Mouse (Mus musculus) 416B (cell line): ENCODE results near the gene Slc29a2.

Source experiments
- DNase-seq: peaks from one replicate; pipeline ENCODE4 v3.0.0; 2011; ENCODE audit warnings: low read depth

The Slc29a2 gene

DNA sequence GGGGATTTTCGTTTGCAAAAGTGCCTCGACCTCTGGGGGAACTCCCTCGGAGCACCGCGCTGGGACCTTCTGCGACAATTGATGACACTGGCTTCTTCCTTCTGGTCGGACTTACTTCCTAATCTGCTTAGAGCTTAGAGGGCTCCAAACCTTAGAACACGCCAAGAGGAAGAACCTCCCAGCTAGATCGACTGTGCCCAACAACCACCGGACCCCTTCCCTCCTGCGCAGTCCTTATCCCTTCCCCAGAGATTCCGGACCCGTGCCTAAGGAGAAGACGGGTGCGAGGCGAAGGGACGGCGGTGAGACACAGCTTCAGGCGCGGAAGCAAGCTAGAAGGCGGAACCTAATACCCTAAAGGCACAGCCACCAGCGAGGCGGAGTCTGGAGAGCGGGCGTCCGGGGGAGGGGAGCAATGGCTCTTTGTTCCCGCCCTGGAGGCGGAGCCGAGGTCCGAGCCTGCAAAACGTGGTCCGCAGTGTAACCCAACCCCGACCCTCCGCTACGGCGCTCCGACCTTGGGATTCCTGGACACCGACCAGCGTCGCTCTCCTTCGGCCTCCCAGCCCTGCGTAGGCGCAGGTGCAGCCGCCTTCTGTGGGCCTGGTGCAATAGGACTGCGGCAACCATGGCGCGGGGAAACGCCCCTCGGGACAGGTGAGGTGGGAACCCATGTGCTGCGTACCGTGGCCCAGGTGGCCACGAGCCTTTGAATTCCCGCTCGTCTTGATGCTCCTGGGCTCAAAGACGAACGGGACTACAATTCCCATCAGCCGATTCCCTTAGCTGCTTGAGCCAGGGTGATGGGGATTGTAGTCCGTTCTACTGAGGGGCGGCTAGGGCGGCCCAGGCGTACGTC, at the start of gene Slc29a2:
TSS of gene Slc29a2 (plus strand) at position 240 of the 859 bp plus-strand sequence.
- peak; percentile 93 for DNase-seq

DNA sequence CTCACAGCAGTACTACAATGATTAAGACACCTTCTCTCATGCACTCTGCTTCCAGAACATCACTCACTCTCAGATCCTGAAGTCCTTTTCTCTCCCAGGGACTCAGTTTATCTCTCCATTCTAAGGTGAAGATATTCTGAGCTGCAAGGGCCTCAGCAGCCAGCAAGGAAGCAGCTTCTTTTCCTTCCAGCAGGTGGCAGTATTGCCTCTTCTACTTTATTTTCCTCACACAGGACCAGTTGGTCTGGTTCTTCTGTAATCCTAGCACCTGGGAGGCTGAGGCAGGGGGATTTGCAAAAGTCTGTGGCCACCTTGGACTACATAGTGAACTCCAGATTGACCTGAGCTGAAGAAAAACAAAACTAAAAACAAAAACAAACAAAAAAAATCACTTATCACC, 41.9 kb upstream of the Slc29a2 start:
- DNase-seq, result peak; percentile 79

DNA sequence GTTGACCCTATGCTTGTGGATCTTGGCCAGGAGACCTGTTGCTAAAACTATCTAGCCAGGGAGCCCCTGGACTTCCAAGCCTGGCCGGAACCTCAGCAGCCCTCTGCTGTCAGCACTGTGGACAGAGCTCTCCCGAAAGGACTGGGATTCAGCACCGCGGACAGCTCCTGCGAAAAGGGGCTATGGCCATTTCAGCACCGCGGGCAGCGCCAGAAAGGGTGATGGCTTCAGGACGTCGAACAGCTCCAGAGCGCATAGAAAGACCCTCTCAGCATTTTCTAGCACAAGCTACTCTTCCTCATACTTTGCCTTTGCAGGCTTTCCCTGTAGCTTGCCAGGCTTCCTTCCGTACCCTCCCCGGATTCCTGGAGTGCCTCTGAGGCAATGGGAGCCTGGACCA, 34.6 kb upstream of the Slc29a2 start:
- peak; percentile 80 for DNase-seq

DNA sequence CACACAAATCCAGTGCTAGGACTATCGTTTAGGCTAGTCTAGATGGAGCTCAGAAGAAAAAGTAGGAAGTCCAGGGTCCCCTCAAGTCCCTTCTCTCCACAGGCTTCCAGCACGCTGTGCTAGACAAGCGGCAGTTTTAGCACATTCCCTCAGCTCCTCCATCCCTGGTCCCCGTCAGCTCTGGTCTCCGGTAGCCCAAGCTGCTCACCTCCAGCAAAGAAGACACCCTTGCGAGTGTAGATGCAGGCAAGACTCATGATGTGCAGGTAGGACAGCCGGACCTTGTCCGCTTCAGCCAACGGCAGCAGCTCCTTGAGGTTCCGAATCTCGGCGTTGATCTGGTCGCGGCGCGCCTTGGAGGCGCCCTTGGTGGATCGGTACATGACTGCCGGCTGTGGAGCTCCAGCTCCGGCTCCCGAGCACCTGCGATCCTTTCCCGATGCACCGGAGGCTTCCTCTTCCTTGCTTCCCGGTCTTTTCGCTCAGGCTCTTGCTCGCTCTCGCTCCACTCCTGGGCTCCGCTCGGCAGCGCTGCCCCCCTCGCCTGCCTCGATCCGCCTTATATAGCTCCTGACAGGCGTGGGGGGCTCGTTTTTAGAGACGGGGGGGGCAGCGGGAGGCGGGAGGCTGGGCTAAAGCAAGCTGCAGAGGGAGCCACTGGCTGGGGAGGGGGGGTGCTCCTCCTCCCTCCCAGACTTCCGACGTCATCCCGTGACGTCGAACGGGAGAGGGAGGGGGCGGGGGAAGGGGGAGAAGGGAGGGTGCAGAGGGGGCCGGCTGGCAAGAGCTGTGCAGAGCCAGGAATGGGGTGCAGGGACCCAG, 34.0 kb upstream of the Slc29a2 start:
- no peak for DNase-seq

DNA sequence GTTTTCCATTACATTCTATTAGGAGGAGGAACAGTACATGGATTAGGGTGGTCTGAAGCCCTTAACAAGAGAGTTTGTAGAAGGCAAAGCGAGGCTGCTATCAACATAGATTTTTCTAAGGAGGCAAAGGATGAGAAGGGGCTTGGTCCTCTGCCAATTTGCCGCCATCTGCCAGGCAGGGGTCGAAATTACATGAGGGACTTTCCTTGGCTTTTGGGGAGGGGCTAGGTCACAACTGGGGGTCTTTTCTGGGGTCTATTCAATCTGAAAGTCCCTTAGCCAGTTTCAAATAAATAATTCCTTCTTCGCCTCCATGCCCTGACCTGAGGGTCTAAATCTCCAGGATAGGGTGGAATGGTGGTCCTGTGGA, 33.4 kb upstream of the Slc29a2 start, which contains the start of gene Npas4:
TSS of gene Npas4 (minus strand) at position 61 of the 370 bp plus-strand sequence.
- DNase-seq, result no peak

DNA sequence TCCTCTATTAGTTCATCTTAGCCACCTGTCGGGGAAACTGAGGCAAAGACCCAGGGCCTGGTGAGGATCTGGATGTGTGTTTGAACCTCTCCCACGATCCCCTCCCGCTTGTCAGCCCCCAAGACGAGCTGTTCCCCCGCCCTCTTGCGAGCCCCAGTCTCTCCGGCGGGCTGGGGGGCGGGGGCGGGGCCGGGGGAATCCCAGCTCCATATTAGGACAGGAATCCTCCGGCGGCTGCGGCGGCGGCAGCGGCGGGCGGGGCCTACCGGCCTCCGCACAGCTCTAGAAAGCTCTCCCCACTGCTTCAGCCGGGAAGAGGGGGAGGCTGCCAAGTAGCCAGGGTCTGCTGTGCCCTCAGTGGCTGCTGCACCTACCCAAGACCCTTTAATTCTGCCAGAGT, 32.9 kb upstream of the Slc29a2 start:
- DNase-seq, result no peak

DNA sequence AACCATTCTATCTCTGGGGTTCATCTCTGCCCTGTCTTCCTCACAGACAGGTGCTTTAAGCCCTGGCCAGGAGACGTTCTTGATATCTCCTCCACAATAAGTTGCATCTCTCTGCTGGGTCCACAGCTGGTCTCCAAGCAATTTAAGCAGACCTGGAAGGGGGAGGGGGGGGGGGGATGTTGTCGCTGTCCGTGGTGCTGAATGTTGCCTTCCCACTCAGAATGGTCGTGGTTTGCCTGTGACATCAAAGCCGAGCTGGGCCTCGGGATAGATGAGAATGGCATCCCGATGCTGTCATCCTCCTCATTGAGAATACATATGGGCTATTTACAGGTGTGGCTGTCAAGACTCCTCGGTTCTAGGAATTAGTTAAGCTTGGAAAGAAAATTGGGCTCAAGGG, 31.3 kb upstream of the Slc29a2 start:
- peak; percentile 28 for DNase-seq

DNA sequence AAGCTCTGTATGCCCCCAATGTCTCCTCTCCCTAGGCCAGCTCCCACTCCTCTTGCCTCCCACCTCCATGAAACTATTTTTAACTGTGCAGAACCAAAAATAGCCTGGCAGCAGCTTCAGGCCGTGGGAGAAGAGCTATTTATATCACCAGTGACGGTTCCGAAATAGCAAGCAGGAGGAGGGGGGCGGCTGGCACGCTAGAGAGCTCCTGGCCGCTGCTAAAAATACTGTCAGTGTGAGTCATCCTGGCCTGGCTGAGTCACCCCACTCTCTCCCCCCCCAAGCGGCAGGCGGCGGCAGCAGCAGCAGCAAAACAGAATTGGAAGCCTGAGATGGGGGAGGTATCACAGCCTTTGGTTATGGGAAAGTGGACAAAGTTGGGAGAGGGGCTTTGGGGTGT, 30.8 kb upstream of the Slc29a2 start:
- peak; percentile 92 for DNase-seq

DNA sequence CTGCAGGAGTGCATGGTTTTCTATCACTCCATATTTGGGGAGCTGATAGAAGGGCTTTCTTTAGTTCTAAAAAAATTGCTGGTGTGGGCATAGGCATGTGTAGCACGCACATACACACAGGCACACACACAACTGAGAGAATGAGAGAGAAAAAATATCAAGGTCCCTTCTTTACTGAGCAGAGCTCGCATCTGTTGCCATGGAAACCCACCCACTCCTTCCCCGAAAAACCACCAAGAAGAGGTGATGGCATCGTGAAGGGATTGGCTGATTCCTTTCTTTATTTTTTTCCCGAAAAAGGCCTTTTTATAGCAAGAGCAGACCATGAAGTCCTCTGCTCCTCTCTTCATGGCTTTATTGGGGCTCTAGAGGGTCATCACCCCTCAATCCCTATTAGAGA, 29.6 kb upstream of the Slc29a2 start:
- DNase-seq, result no peak

DNA sequence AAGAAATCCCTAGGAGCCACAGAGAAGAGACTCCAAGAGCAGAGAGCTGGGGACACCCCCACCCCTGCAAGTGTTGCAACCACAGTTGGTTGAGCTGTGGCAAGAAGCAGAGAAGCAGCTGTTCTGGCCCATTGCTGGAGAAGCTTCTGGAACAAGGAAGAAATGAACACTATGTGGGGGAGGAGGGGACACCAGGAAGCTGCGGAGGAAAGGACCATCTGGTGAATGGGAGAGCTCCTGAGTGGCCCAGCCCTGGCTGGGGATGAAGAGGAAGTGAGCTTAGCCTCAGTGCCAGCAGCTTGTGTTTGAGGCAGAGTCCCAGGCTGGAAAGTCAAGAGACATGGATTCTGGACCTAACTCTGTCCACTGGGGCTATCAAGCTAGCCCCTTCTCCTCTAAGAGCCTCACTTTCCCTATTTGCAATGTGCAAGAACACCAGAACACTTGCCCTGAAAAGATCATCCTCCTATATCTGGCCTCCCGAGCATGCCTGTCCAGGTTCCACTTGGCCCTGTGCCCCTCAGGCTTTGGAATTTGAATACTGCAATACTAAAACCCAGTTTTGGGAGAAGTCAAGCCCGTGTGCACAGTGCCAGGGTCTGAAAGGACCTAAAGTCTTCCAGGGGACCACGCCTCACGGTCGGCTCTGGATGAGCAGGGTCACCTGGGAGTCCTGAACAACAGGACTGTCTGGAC, 24.1 kb upstream of the Slc29a2 start:
- DNase-seq, result no peak

DNA sequence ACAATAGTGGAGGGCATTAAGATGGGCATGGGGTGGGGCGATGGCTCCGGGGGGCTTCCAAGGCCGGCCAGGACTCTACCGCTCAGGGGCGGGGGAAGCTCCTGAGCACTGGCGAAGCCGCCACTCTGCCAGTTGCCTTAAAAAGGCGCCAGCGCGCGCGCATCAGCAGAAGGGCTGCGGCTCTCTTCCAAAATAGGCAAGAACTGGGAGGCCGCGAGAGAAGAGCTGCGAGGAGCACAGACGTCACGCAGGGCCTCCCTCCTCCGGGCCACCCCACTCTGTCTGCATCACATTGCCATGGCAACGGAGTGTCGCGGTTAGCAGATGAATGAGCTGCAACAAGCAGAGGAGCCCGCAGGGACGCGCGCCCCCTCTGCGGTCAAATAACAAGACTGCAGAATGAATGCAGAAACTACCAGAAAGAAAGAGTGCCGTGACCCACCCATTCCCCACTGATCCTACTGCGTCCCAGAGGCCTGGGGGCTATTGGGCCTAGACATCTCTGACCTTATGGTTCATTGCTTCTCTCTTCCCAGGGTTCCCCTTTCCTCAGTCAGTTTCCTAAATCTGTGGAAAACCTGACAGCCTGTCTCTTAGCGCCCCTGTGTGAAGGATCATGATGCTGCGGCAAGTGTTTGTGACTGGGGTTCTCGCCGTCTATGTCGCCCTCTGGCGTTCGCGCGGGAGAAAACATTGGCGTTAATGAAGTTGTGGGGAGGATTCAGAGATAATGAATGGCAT, 21.8 kb upstream of the Slc29a2 start:
- DNase-seq, result peak; percentile 74

DNA sequence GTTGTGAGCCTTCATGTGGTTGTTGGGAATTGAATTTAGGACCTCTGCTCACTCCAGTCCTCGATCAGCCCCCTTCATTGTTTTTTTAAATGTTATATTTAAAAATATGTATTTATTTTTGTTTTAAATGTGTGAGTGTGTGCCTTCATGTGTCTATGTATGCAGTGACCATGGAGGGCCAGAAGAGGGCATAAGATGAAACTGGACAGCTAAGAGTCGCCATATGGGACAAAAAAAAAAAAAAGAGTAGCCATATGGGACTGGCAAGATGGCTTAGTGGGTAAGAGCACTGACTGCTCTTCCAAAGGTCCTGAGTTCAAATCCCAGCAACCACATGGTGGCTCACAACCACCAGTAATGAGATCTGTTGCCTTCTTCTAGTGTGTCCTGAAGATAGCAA, 20.0 kb upstream of the Slc29a2 start:
- peak; percentile 55 for DNase-seq

DNA sequence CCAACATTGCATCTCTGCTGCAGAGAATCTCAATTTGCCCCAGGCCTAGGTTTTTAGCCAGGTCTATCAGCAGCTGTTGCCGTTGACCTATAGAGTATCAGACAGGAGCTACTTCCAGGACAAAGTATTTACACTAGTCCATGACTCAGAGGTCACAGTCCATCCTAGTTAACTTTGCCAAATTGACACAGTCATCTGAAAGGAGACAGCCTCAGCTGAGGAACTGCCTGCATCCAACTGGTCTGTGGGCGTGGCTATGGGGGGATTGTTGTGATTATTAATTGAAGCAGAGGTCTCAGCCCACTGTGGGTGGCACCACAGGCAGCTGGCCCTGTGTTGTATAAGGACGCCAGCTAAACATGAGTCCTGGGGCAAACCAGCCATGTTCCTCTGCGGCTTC, 18.7 kb upstream of the Slc29a2 start:
- no peak for DNase-seq

DNA sequence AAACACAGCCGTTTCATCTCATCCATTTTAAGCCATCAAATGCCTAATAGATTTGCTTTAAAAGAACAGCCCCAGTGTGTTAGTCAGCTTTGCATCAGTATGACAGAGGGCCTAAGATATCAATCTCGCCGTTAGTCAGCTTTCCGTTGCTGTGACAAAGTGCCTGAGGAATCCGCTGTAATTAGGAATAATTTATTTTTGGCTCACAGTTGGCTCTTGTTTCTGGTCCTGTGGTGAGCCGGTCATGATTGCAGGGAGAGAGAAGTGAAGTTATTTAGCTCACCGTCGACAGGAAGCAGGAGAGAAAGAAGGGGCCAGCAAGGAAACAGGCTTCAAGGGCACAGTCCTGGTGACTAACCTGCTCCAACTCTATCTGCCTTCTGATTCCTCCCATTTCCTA, 10.5 kb upstream of the Slc29a2 start:
- peak; percentile 67 for DNase-seq

DNA sequence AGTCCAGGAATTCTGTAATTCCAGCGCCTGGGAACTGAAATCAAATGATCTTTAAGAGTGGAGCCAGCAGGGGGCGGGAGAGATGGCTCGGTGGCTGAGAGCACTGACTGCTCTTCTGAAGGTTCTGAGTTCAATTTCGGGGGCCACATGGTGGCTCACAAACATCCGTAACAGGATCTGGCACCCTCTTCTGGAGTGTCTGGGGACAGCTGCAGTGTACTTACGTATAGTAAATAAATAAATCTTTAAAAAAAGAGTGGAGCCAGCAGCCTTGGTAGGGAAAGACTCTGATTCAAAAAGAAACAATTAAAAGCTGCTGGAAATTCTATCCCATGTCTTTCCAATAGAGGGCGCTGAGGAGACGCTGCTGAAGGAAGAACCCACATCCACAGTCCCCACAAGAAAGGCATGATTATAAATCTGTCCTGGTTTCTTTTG, 8.7 kb upstream of the Slc29a2 start:
- peak; percentile 78 for DNase-seq

DNA sequence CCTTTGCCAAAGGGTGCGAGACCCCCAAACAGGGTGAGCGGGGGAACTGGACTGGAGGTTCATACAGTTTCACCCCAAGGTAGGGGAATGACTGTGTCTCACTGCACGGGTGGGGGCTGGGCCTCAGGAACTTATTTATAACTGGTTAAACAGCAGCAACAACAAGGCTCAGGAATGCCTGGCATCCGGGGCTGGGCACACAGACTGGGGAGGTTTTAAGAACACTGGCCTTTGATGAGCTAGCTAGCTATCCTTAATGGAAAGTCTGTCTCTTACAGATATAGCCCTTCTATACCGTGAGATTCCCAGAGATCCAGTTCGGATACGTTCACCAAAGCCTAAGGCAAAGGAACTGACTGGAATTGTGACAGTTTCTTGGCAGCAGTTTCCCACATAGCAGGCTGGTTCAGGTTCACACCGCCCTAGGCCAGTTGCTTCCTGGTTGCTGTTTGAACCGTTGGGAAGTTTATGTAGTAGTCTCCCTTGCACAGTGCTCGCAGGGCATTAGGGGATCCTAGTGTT, 7.4 kb upstream of the Slc29a2 start:
- no peak for DNase-seq

DNA sequence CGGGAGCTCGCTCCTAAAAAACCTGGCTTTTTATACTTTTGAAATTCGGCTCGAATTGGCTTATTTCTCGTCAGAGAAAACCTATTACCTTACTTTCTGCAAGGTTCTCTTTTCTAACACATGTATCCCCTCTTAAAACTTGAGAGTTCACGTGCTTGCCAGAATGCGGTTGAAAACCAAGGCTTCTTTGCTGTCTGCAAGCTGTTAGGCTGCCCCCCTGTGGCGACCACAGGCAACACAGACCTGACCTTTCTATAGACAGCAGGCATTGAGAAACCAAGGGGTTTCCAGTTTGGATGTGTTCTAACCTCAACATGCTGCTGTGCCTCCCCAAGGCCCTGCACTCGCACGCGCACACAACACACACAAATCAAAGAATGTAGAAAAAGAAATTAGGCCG, 6.9 kb upstream of the Slc29a2 start:
- DNase-seq, result peak; percentile 90

DNA sequence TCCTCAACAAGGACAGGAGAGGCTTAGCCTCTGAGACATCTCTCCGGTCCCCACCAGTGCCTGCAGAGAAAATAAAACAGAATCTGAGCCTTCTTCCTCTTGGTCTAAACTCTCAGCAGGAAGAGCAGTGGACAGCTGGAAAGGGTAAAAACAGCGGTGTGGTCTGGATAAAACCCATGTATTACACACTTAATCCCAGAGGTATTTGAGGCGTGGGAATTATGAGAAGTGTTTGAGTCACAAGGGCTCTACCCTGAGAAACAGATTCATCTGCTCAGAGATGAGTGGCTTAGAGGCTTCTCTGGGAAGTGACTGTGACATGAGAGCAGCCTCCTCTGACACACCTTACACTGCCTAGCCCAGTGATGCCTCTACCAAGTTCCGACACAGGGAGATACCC, 6.0 kb upstream of the Slc29a2 start:
- DNase-seq, result no peak

DNA sequence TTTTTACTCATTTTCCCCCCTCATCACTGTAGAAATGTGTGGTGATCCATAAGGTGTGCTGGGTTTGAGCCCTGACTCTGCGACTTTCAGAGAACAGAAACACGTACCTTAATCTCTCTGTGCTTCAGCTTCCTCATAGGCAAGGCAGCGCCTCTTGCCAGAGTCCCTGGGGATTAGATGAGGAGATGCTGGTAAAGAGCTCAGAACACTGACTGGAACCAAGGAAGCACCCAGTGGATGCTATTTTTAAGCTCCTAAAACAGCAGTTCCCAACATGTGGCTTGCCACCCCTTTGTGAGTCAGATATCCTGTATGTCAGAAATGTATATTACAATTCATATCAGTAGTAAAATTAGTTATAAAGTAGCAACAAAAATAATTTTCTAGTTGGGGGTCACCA, 5.5 kb upstream of the Slc29a2 start:
- DNase-seq, result no peak

DNA sequence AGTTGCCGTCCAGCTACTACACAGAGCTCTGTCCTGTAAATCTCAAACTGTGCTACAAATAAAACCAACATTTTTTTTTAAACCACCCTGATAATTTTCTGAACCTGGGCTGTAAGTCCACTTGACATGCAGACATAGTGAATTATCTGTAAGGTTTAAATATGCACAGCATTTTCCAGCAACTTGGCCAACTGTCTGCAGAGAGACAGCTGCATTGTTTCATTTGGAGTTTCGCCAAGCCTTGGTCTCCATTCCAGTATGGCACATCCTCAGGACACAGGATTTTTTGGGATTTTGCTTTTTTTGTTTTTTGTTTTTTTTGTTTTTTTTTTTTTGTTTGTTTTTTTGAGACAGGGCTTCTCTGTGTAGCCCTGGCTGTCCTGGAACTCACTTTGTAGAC, 2.2 kb upstream of the Slc29a2 start:
- DNase-seq, result no peak

DNA sequence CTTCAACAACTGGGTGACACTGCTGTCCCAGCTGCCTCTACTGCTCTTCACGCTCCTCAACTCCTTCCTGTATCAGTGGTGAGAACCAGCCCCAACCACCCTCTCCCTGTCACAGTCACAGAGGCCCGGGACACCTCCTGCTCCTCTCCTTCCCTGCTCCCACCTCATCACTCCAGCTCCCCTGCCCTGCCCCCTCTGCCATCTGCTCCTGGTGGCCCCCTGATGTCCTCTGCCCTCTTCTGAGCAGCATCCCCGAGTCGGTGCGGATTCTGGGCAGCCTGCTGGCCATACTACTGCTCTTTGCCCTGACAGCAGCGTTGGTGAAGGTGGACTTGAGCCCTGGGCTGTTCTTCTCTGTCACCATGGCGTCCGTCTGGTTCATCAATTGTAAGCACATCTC, 2.5 kb downstream of the Slc29a2 start:
- DNase-seq, result no peak

DNA sequence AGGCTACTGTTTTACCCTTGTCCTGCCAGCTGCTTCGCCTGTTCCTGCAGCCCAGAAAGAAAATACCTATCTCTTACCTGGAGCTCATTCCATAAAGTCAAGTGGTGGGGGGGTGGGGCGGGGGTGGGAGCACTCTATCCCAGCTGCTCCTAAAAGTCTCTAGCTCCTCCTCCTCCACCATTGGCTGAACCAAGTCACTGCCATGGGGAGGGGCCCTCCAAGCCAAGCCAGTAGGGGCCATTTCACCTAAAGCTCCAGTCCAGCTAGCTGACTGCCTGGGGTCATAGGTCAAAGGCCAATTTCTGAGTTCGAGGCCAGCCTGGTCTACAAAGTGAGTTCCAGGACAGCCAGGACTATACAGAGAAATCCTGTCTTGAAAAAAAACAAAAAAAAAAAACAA, 9.0 kb downstream of the Slc29a2 start:
- DNase-seq, result no peak
